Mouse (Mus musculus) liver, adult 2 months (tissue): ENCODE data around the gene Chd9.

Experiments
- CTCF ChIP-seq: fragments of 200-500 bp; IDR thresholded peaks from 2 replicates; pipeline ENCODE4 v1.5.1; 2011; ENCODE audit warnings: low read depth, low read length, control low read depth
- POLR2A ChIP-seq: fragments of 200-500 bp; IDR thresholded peaks from 2 replicates; pipeline ENCODE4 v1.6.1; 2011; ENCODE audit warnings: low read length, control low read depth; ENCODE audit not compliant: insufficient read depth; ENCODE audit errors: extremely low read depth

DNA sequence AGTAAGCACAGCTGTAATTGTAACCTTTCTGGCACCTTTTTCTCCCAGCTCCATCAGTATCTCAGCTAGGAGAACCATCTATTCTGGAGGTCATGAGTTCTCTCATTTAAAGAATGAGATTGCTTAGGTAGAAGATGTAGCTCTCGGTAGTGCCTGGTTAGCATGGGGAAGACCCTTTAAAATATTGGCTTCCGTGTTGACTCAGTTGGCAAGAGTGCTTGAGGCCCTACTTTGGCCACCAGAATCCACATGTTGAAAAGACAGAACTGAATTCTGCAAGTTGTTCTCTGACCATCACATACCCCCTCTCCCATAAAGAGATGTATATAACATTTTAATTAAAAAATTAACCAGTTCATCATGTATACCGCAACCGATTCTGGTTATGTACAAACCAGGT, 78.8 kb downstream of the Chd9 start:
- TF ChIP-seq CTCF (no peak), POLR2A (no peak)
